Mouse (Mus musculus): Measurements from ENCODE around the gene Tmem247. TPM values are rescaled to one million over a fixed set of nuclear protein-coding genes. Genes with fewer than 3 reads are reported as not detected.

Tmem247 gene
- polyA plus RNA-seq, 1 experiment from 2014 or later, result not detected

- H3K27me3 ChIP-seq (replicated peaks), result no peaks in the 10 kb centered on the region
- H3K4me2 ChIP-seq, result no peak within 1 kb of the TSS
- H3K36me3 ChIP-seq (replicated peaks), result no peaks in the 10 kb centered on the region
- no peak within 1 kb of the TSS for H3K9ac ChIP-seq
- 55% methylated on average over 28 of the region's 28 CpGs for WGBS
- peak within 1 kb of the TSS; percentile 16; the same call in 1 of the 2 replicates for H3K27ac ChIP-seq
- H3K9me3 ChIP-seq, result no peaks in the 10 kb centered on the region
- peak; percentile 70 for ATAC-seq (replicated peaks)
- H3K4me3 ChIP-seq, result no peak within 1 kb of the TSS
- H3K4me1 ChIP-seq, result peaks cover 6% of the 10 kb centered on the region; the same call in 1 of the 2 replicates
Measured at GRCm38 (mm10) chr17:86947840-86948796, 31.0 kb downstream of the Tmem247 start, which contains the start of gene Atp6v1e2. Atp6v1e2 (minus strand) TSS chr17:86947897.

GRCm38 (mm10) chr17:86948801-86949200 is 31.7 kb downstream of the Tmem247 start:
- ATAC-seq (replicated peaks), result no peak
- H3K4me1 ChIP-seq, result peaks cover 6% of the 10 kb centered on the region; the same call in 1 of the 2 replicates
- no peaks in the 10 kb centered on the region for H3K27me3 ChIP-seq (replicated peaks)
- H3K4me3 ChIP-seq, result no peak overlapping the region
- 65% methylated on average over 6 of the region's 6 CpGs for WGBS
- H3K4me2 ChIP-seq, result no peak overlapping the region
- no peaks in the 10 kb centered on the region for H3K9me3 ChIP-seq
- no peak overlapping the region for H3K9ac ChIP-seq
- H3K27ac ChIP-seq, result no peak overlapping the region
- no peaks in the 10 kb centered on the region for H3K36me3 ChIP-seq (replicated peaks)

GRCm38 (mm10) chr17:86957239-86957638 is 40.1 kb downstream of the Tmem247 start:
- Histone ChIP-seq H3K4me1 (peaks cover 11% of the 10 kb centered on the region), H3K9me3 (no peaks in the 10 kb centered on the region), H3K27ac (no peak overlapping the region), H3K36me3 (replicated peaks) (no peaks in the 10 kb centered on the region), H3K4me3 (no peak overlapping the region), H3K9ac (no peak overlapping the region), H3K27me3 (replicated peaks) (no peaks in the 10 kb centered on the region), H3K4me2 (no peak overlapping the region)
- 94% methylated on average over 5 of the region's 5 CpGs for WGBS
- no peak for ATAC-seq (replicated peaks)

GRCm38 (mm10) chr17:86957968-86958367 is 40.8 kb downstream of the Tmem247 start:
- no peak overlapping the region for H3K27ac ChIP-seq
- no peaks in the 10 kb centered on the region for H3K36me3 ChIP-seq (replicated peaks)
- no peaks in the 10 kb centered on the region for H3K9me3 ChIP-seq
- no peaks in the 10 kb centered on the region for H3K27me3 ChIP-seq (replicated peaks)
- 89% methylated on average over 14 of the region's 14 CpGs for WGBS
- H3K4me1 ChIP-seq, result peaks cover 12% of the 10 kb centered on the region
- H3K4me3 ChIP-seq, result no peak overlapping the region
- H3K4me2 ChIP-seq, result no peak overlapping the region
- no peak for ATAC-seq (replicated peaks)
- no peak overlapping the region for H3K9ac ChIP-seq

GRCm38 (mm10) chr17:86961301-86961841 is 44.2 kb downstream of the Tmem247 start:
- Histone ChIP-seq H3K9ac (no peak overlapping the region), H3K9me3 (no peaks in the 10 kb centered on the region), H3K4me1 (peaks cover 36% of the 10 kb centered on the region), H3K4me2 (peak overlapping the region; percentile 77; the same call in 1 of the 2 replicates), H3K36me3 (replicated peaks) (no peaks in the 10 kb centered on the region), H3K27me3 (replicated peaks) (no peaks in the 10 kb centered on the region), H3K27ac (no peak overlapping the region), H3K4me3 (no peak overlapping the region)
- WGBS, result 71% methylated on average over 8 of the region's 8 CpGs
- ATAC-seq (replicated peaks), result no peak

- no peaks in the 10 kb centered on the region for H3K9me3 ChIP-seq
Measured at GRCm38 (mm10) chr17:86962297-86962893, 45.2 kb downstream of the Tmem247 start.

GRCm38 (mm10) chr17:86962894-86963585 is 45.9 kb downstream of the Tmem247 start, which contains the start of gene Rhoq:
Rhoq (plus strand) TSS chr17:86963082.
- Histone ChIP-seq H3K9me3 (no peaks in the 10 kb centered on the region), H3K27ac (peak within 1 kb of the TSS; percentile 78), H3K27me3 (replicated peaks) (no peaks in the 10 kb centered on the region), H3K9ac (peak within 1 kb of the TSS; percentile 82), H3K4me2 (peak within 1 kb of the TSS; percentile 77), H3K4me1 (peaks cover 36% of the 10 kb centered on the region), H3K36me3 (replicated peaks) (no peaks in the 10 kb centered on the region), H3K4me3 (peak within 1 kb of the TSS; percentile 68)
- peak; percentile 89 for ATAC-seq (replicated peaks)
- 1% methylated on average over 80 of the region's 86 CpGs for WGBS

More at GRCm38 (mm10) chr17:86962297-86962893, 45.2 kb downstream of the Tmem247 start:
- H3K4me1 ChIP-seq, result peaks cover 36% of the 10 kb centered on the region
- ATAC-seq (replicated peaks), result peak; percentile 67
- H3K27ac ChIP-seq, result peak overlapping the region; percentile 78
- H3K36me3 ChIP-seq (replicated peaks), result no peaks in the 10 kb centered on the region
- H3K27me3 ChIP-seq (replicated peaks), result no peaks in the 10 kb centered on the region
- H3K4me3 ChIP-seq, result peak overlapping the region; percentile 68
- H3K4me2 ChIP-seq, result peak overlapping the region; percentile 77
- peak overlapping the region; percentile 82 for H3K9ac ChIP-seq
- WGBS, result under 1% methylated on average over 24 of the region's 24 CpGs

GRCm38 (mm10) chr17:86963586-86963902 is 46.4 kb downstream of the Tmem247 start:
- WGBS, result 2% methylated on average over 17 of the region's 26 CpGs
- H3K4me2 ChIP-seq, result peak overlapping the region; percentile 77
- H3K9ac ChIP-seq, result peak overlapping the region; percentile 82
- no peaks in the 10 kb centered on the region for H3K27me3 ChIP-seq (replicated peaks)
- H3K4me1 ChIP-seq, result peaks cover 36% of the 10 kb centered on the region
- peak; percentile 65 for ATAC-seq (replicated peaks)
- peak overlapping the region; percentile 78 for H3K27ac ChIP-seq
- H3K9me3 ChIP-seq, result no peaks in the 10 kb centered on the region
- H3K4me3 ChIP-seq, result peak overlapping the region; percentile 68
- H3K36me3 ChIP-seq (replicated peaks), result no peaks in the 10 kb centered on the region

- Histone ChIP-seq H3K27me3 (replicated peaks) (no peaks in the 10 kb centered on the region), H3K27ac (peak overlapping the region; percentile 78; the same call in 1 of the 2 replicates), H3K4me3 (peak overlapping the region; percentile 68), H3K9ac (peak overlapping the region; percentile 82; the same call in 1 of the 2 replicates), H3K4me1 (peaks cover 36% of the 10 kb centered on the region), H3K9me3 (no peaks in the 10 kb centered on the region), H3K36me3 (replicated peaks) (no peaks in the 10 kb centered on the region), H3K4me2 (peak overlapping the region; percentile 77)
- ATAC-seq (replicated peaks), result no peak
- WGBS, result 0% methylated on average over 6 of the region's 6 CpGs
Measured at GRCm38 (mm10) chr17:86964041-86964440, 46.9 kb downstream of the Tmem247 start.

- Histone ChIP-seq H3K9ac (0 out of 2 replicates have a peak overlapping the region, but pooled peaks have one; percentile 7), H3K27ac (peak overlapping the region; percentile 65), H3K4me3 (peak overlapping the region; percentile 68), H3K36me3 (replicated peaks) (no peaks in the 10 kb centered on the region), H3K27me3 (replicated peaks) (no peaks in the 10 kb centered on the region), H3K9me3 (no peaks in the 10 kb centered on the region), H3K4me2 (peak overlapping the region; percentile 77), H3K4me1 (peaks cover 36% of the 10 kb centered on the region)
- under 1% methylated on average over 10 of the region's 10 CpGs for WGBS
- peak; percentile 73 for ATAC-seq (replicated peaks)
Measured at GRCm38 (mm10) chr17:86964502-86964901, 47.4 kb downstream of the Tmem247 start.

GRCm38 (mm10) chr17:86965121-86965520 is 48.0 kb downstream of the Tmem247 start:
- Histone ChIP-seq H3K4me2 (peak overlapping the region; percentile 77), H3K4me3 (peak overlapping the region; percentile 68), H3K4me1 (peaks cover 36% of the 10 kb centered on the region), H3K27ac (peak overlapping the region; percentile 65), H3K27me3 (replicated peaks) (no peaks in the 10 kb centered on the region), H3K36me3 (replicated peaks) (no peaks in the 10 kb centered on the region), H3K9me3 (no peaks in the 10 kb centered on the region), H3K9ac (peak overlapping the region; percentile 7; the same call in 1 of the 2 replicates)
- ATAC-seq (replicated peaks), result no peak
- WGBS, result 84% methylated on average over 8 of the region's 8 CpGs

Data from midbrain, embryonic 15.5 days (tissue).